Mouse (Mus musculus): ENCODE measurements around the gene Thsd7a. TPM values are rescaled to one million over a fixed set of nuclear protein-coding genes. Genes with fewer than 3 reads are reported as not detected.
A peak's percentile ranks its signal among the peaks of the same experiment; 100 is the strongest.

Gene Thsd7a
- polyA plus RNA-seq, 1 experiment from 2014 or later = 19.8 TPM

DNA sequence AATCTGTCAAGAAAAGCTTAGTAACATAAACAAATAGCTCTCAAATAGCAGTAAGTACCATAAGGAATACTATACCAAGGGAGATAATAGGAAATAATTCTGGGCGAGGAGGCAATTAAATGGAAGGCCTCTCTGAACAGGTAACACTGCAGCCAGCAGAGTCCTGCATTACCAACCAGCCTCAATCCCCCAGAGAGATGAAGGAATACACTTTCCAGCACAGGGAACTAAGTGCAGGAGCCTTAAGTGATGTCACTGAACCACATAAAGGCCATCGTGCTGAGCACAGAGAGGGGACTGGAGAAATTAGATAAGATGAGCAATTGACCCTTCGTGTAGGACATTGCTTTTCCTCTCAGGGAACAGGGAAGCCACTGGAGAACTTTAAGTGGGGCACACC lies 36.6 kb downstream of the Thsd7a start:
- Histone ChIP-seq H3K4me3 (ENCODE audit: low read depth, low read length) (no peak overlapping the region), H3K9ac (ENCODE audit: low read length) (no peak overlapping the region), H3K36me3 (ENCODE audit: control insufficient read depth, insufficient read depth, low read length) (no peaks in the 10 kb centered on the region), H3K4me2 (no peak overlapping the region), H3K27me3 (ENCODE audit: control insufficient read depth, insufficient read depth, low read length) (no peaks in the 10 kb centered on the region), H3K9me3 (ENCODE audit: control insufficient read depth, low read length) (no peaks in the 10 kb centered on the region), H3K4me1 (ENCODE audit: control insufficient read depth, insufficient read depth, low read length) (no peaks in the 10 kb centered on the region), H3K27ac (ENCODE audit: low read depth, low read length) (no peak overlapping the region)
- 78% methylated on average over 3 of the region's 3 CpGs for WGBS
- DNase-seq (ENCODE audit: low spot score, missing footprints) (peak; percentile 77), ATAC-seq (ENCODE audit: low FRiP score) (no peak)

DNA sequence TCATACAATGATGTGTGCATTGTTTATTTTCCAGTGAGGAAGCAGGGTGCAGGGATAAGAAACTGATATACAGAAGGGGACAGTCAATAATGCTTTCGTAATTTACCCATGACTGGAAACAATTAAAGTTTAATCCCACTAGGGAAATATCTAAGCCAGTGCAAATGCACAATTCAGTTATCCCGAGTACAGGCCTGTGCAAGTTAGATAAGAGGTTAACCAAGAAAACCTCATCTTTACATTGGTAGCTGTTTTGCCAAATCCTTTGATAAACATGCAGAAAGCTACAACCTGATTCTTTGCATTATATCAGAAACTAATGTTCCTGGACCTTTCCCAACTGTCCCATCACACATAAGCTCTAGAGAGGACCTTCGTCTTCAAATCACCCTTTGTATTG lies 46.3 kb downstream of the Thsd7a start:
- no peak overlapping the region for H3K9ac ChIP-seq (ENCODE audit: low read length)
- WGBS = 58% methylated on average over 3 of the region's 3 CpGs
- ATAC-seq (ENCODE audit: low FRiP score) (no peak), DNase-seq (ENCODE audit: low spot score, missing footprints) (no peak)
- H3K27ac ChIP-seq (ENCODE audit: low read depth, low read length) = no peak overlapping the region
- H3K4me2 ChIP-seq = no peak overlapping the region
- no peaks in the 10 kb centered on the region for H3K4me1 ChIP-seq (ENCODE audit: control insufficient read depth, insufficient read depth, low read length)
- no peaks in the 10 kb centered on the region for H3K27me3 ChIP-seq (ENCODE audit: control insufficient read depth, insufficient read depth, low read length)
- no peaks in the 10 kb centered on the region for H3K36me3 ChIP-seq (ENCODE audit: control insufficient read depth, insufficient read depth, low read length)
- no peak overlapping the region for H3K4me3 ChIP-seq (ENCODE audit: low read depth, low read length)
- no peaks in the 10 kb centered on the region; the same call in 1 of the 2 replicates for H3K9me3 ChIP-seq (ENCODE audit: control insufficient read depth, low read length)

DNA sequence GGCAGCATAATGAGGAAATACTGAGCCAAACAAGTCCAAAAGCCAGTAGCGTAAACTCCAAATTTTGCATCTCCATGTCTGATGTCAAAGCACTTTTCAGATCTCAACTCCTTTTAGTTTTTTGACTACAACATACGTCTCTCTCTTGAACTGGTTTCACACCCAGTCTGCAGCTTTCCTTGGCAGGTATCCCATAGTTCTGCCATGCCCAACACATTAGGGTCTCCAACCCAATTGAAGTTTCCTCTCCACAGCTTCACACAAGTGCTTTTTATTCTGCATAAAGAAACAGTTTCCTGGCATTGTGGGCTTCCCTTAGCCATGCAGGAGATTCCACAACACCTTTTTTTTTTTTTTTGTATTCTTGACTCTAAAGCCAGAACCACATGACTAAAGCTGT lies 50.1 kb downstream of the Thsd7a start:
- 90% methylated on average over 2 of the region's 2 CpGs for WGBS
- no peaks in the 10 kb centered on the region for H3K4me1 ChIP-seq (ENCODE audit: control insufficient read depth, insufficient read depth, low read length)
- no peak for ATAC-seq (ENCODE audit: low FRiP score)
- H3K4me2 ChIP-seq = no peak overlapping the region
- H3K9me3 ChIP-seq (ENCODE audit: control insufficient read depth, low read length) = no peaks in the 10 kb centered on the region
- no peak for DNase-seq (ENCODE audit: low spot score, missing footprints)
- no peak overlapping the region for H3K27ac ChIP-seq (ENCODE audit: low read depth, low read length)
- H3K9ac ChIP-seq (ENCODE audit: low read length) = no peak overlapping the region
- no peak overlapping the region for H3K4me3 ChIP-seq (ENCODE audit: low read depth, low read length)
- no peaks in the 10 kb centered on the region for H3K27me3 ChIP-seq (ENCODE audit: control insufficient read depth, insufficient read depth, low read length)
- H3K36me3 ChIP-seq (ENCODE audit: control insufficient read depth, insufficient read depth, low read length) = no peaks in the 10 kb centered on the region

DNA sequence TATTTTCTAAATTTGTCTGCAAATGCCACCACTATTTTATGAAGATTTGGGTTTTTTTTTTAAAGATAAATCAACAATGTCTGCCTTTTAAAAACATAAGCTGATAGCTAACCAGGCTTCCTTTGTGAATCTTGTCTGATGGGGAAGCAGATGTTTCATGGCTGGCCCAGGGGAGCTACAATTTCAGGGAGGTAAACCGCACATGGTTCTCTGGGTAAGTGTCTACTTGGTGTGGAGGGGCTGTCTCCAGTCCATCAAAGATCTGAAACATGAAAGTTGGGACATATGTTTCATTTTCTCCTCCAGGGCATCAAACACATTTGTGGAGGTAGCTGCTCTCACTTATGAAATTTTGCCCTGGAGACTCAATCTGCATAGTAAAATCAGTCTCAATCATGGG lies 55.5 kb downstream of the Thsd7a start:
- H3K9me3 ChIP-seq (ENCODE audit: control insufficient read depth, low read length) = no peaks in the 10 kb centered on the region
- WGBS = 81% methylated on average over 1 of the region's 1 CpGs
- no peaks in the 10 kb centered on the region for H3K27me3 ChIP-seq (ENCODE audit: control insufficient read depth, insufficient read depth, low read length)
- no peak overlapping the region for H3K9ac ChIP-seq (ENCODE audit: low read length)
- H3K4me3 ChIP-seq (ENCODE audit: low read depth, low read length) = no peak overlapping the region
- no peaks in the 10 kb centered on the region for H3K36me3 ChIP-seq (ENCODE audit: control insufficient read depth, insufficient read depth, low read length)
- H3K4me1 ChIP-seq (ENCODE audit: control insufficient read depth, insufficient read depth, low read length) = no peaks in the 10 kb centered on the region
- no peak for ATAC-seq (ENCODE audit: low FRiP score)
- no peak overlapping the region for H3K27ac ChIP-seq (ENCODE audit: low read depth, low read length)
- H3K4me2 ChIP-seq = no peak overlapping the region
- no peak for DNase-seq (ENCODE audit: low spot score, missing footprints)

DNA sequence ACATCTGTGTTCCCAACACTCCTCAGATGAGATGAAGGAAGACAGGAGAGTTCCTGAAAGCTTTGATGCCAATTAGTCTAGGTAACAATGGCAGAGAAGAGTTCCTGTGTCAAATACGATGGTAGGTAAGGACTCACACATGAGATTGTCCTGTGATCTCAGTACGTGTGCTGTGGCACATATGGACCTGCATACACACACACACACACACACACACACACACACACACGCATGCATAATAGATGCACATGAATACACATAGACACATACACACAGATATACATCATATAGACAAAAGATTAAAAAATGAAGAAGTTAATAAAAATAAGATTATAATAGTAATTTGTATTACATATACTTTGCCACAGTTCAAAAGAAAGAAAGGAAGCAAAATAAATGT lies 56.0 kb downstream of the Thsd7a start:
- Histone ChIP-seq H3K36me3 (ENCODE audit: control insufficient read depth, insufficient read depth, low read length) (no peaks in the 10 kb centered on the region), H3K9me3 (ENCODE audit: control insufficient read depth, low read length) (no peaks in the 10 kb centered on the region), H3K4me1 (ENCODE audit: control insufficient read depth, insufficient read depth, low read length) (no peaks in the 10 kb centered on the region), H3K27ac (ENCODE audit: low read depth, low read length) (no peak overlapping the region), H3K4me2 (no peak overlapping the region), H3K27me3 (ENCODE audit: control insufficient read depth, insufficient read depth, low read length) (no peaks in the 10 kb centered on the region), H3K9ac (ENCODE audit: low read length) (no peak overlapping the region), H3K4me3 (ENCODE audit: low read depth, low read length) (no peak overlapping the region)
- 93% methylated on average over 3 of the region's 3 CpGs for WGBS
- DNase-seq (ENCODE audit: low spot score, missing footprints) (no peak), ATAC-seq (ENCODE audit: low FRiP score) (no peak; the same call in 1 of the 2 replicates)

DNA sequence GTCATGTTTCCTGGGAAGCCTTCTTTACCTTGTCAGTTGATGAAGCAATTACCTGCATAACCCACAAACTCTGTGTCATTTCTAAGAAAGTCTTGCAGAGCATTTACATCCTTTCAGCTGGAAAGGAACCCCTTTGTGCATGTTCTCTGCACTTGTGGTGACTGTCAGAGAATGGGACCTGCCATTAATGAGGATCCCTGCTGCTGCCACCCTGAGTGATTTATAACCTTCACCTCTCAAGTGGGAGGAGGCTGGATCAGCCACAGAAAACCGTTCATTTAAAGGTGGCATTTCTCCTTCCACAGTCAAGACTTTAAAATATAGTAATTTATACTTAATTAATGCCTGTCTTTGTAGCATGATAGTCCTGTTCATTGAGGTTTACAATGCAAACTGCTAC lies 99.6 kb downstream of the Thsd7a start:
- no peak for ATAC-seq (ENCODE audit: low FRiP score)
- 29% methylated on average over 1 of the region's 1 CpGs for WGBS

DNA sequence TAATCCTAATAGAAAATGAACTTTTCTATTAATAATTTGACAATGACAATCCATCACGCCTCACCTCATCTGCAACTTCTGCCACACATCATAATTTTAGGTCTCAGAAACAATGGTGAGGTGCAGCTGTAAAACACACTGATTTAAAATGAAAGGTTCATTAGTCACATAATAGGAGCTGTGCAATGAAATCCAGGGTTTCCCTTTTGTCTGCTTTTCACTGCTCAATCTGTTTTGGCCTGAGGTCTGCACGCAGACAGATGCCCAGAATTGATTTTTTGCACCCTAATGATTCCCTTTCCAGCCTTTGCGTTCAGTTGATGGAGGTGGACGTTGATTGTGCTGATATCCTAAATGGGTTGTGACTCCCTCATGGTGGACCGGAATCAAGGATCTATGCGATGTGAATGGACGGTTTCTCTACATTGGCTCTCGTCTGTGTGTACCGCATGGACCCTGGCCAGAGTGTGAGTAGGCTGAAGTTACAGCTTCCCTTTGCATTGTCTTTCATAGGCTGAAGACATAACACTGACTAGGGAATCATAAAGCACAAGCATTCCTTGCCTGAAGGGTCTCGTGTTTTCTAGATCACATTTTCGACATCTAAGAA lies 120.5 kb downstream of the Thsd7a start:
- no peaks in the 10 kb centered on the region for H3K4me1 ChIP-seq (ENCODE audit: control insufficient read depth, insufficient read depth, low read length)
- 86% methylated on average over 11 of the region's 11 CpGs for WGBS
- no peaks in the 10 kb centered on the region for H3K9me3 ChIP-seq (ENCODE audit: control insufficient read depth, low read length)
- no peak overlapping the region for H3K27ac ChIP-seq (ENCODE audit: low read depth, low read length)
- H3K4me3 ChIP-seq (ENCODE audit: low read depth, low read length) = no peak overlapping the region
- H3K4me2 ChIP-seq = no peak overlapping the region
- ATAC-seq (ENCODE audit: low FRiP score) = no peak
- H3K36me3 ChIP-seq (ENCODE audit: control insufficient read depth, insufficient read depth, low read length) = no peaks in the 10 kb centered on the region
- DNase-seq (ENCODE audit: low spot score, missing footprints) = no peak
- no peaks in the 10 kb centered on the region for H3K27me3 ChIP-seq (ENCODE audit: control insufficient read depth, insufficient read depth, low read length)
- H3K9ac ChIP-seq (ENCODE audit: low read length) = no peak overlapping the region

More for the DNA sequence above, 99.6 kb downstream of the Thsd7a start:
- no peak overlapping the region for H3K4me2 ChIP-seq
- no peak overlapping the region for H3K4me3 ChIP-seq (ENCODE audit: low read depth, low read length)
- no peak overlapping the region for H3K27ac ChIP-seq (ENCODE audit: low read depth, low read length)
- H3K27me3 ChIP-seq (ENCODE audit: control insufficient read depth, insufficient read depth, low read length) = no peaks in the 10 kb centered on the region
- no peaks in the 10 kb centered on the region for H3K4me1 ChIP-seq (ENCODE audit: control insufficient read depth, insufficient read depth, low read length)
- H3K9me3 ChIP-seq (ENCODE audit: control insufficient read depth, low read length) = no peaks in the 10 kb centered on the region
- DNase-seq (ENCODE audit: low spot score, missing footprints) = no peak
- H3K9ac ChIP-seq (ENCODE audit: low read length) = no peak overlapping the region
- no peaks in the 10 kb centered on the region for H3K36me3 ChIP-seq (ENCODE audit: control insufficient read depth, insufficient read depth, low read length)

DNA sequence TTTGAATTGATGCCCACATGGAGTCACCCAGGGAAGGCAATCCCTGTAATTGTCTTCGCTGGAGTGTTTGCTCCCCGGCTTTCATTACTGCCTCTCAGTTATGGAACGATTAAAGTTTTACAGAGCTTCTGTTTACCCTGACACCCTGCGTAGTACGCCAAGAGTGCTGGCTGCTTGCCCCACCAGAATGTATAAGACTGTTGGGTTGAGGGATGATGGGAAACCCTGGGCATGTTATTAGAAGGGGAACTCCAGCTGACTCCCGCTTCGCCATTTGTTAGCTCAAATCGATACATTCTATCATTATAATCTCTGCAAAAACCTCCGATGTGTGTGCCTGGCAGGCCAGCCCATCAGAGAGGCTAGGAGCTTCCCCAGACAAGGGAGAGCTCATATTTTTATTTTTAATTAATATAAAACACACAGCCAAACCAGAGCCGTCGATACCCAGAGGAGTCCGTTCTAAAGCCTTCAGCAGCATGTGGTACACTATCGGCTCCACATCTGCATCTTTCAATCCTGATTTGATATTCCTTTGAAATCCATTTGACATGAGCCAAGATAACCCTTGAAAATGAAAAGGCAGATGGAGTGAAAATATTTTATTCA lies 142.5 kb downstream of the Thsd7a start:
- DNase-seq (ENCODE audit: low spot score, missing footprints) = no peak
- no peak for ATAC-seq (ENCODE audit: low FRiP score)
- H3K9ac ChIP-seq (ENCODE audit: low read length) = no peak overlapping the region
- H3K27me3 ChIP-seq (ENCODE audit: control insufficient read depth, insufficient read depth, low read length) = no peaks in the 10 kb centered on the region
- 87% methylated on average over 13 of the region's 13 CpGs for WGBS
- H3K4me1 ChIP-seq (ENCODE audit: control insufficient read depth, insufficient read depth, low read length) = no peaks in the 10 kb centered on the region
- no peaks in the 10 kb centered on the region for H3K36me3 ChIP-seq (ENCODE audit: control insufficient read depth, insufficient read depth, low read length)
- H3K27ac ChIP-seq (ENCODE audit: low read depth, low read length) = no peak overlapping the region
- no peak overlapping the region for H3K4me3 ChIP-seq (ENCODE audit: low read depth, low read length)
- H3K4me2 ChIP-seq = no peak overlapping the region
- H3K9me3 ChIP-seq (ENCODE audit: control insufficient read depth, low read length) = no peaks in the 10 kb centered on the region

DNA sequence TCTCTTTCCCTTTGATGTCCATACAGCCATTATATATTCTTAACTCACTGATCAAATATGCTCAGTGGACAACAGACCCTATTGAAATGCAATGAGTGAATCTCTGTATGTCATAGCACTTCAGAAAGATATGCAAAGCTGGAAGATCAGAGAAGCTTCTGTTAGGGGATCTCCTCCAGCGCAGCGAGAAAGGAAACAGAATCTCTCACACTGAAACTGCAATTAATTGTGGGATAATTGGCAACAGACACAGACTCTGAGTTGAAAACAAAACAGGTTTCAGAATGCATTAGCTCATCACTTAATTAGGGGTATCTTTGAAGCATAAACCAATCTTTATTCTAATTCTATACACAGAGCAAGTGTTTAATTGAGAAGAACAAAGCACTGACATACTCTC lies 146.3 kb downstream of the Thsd7a start:
- WGBS = 68% methylated on average over 2 of the region's 2 CpGs
- DNase-seq (ENCODE audit: low spot score, missing footprints) (no peak), ATAC-seq (ENCODE audit: low FRiP score) (peak; percentile 59)
- Histone ChIP-seq H3K27ac (ENCODE audit: low read depth, low read length) (no peak overlapping the region), H3K27me3 (ENCODE audit: control insufficient read depth, insufficient read depth, low read length) (no peaks in the 10 kb centered on the region), H3K9ac (ENCODE audit: low read length) (no peak overlapping the region), H3K36me3 (ENCODE audit: control insufficient read depth, insufficient read depth, low read length) (no peaks in the 10 kb centered on the region), H3K4me2 (no peak overlapping the region), H3K4me3 (ENCODE audit: low read depth, low read length) (no peak overlapping the region), H3K9me3 (ENCODE audit: control insufficient read depth, low read length) (no peaks in the 10 kb centered on the region), H3K4me1 (ENCODE audit: control insufficient read depth, insufficient read depth, low read length) (no peaks in the 10 kb centered on the region)

All from midbrain, embryonic 11.5 days (tissue).